In genomic region chr6:39226610-39226955, GRCm38 (mm10) we compare ENCODE assay signal across 12 mouse cellular contexts. TPM values are rescaled to one million over a fixed set of nuclear protein-coding genes. Genes with fewer than 3 reads are reported as not detected.
DNase-seq lines count a peak whose midpoint lies in the region; ATAC-seq and TF ChIP-seq lines count a peak whose summit lies in the region.
"Had no signal": no experiment of that assay in that cellular context is flagged by ENCODE, and none has a peak within 500 bp of the region (broad histone marks: within the 10 kb centered on the region; RNA-seq: fewer than 3 reads in every experiment).

No protein-coding gene starts in this region.

- no peak for ATAC-seq in forebrain, postnatal 0 days
- no peak for ATAC-seq in liver, embryonic 16.5 days (ENCODE audit: low read depth)
- ATAC-seq in liver, embryonic 11.5 days (replicated peaks; ENCODE audit: low FRiP score), result no peak
- ATAC-seq in forebrain, embryonic 11.5 days (replicated peaks; ENCODE audit: low FRiP score), result peak; percentile 18; the same call in 1 of the 2 replicates
- ATAC-seq in midbrain, embryonic 13.5 days, result no peak; the same call in 1 of the 2 replicates
- ATAC-seq in activated CD4-positive, CD25-positive, alpha-beta regulatory T cell, adult 4 months, result no peak

- TF ChIP-seq CTCF in forebrain, postnatal 0 days (IDR thresholded peaks at IDR 0.05; ENCODE audit: low read depth), result no peak

- H3K4me1 ChIP-seq in forebrain, embryonic 10.5 days, result peaks cover 15% of the 10 kb centered on the region
- H3K4me1 ChIP-seq in forebrain, postnatal 0 days (ENCODE audit: insufficient read depth), result no peaks in the 10 kb centered on the region
- H3K4me1 ChIP-seq in liver, embryonic 16.5 days (ENCODE audit: control insufficient read depth, low read depth, low read length), result no peaks in the 10 kb centered on the region; the same call in 1 of the 2 replicates
- no peaks in the 10 kb centered on the region for H3K4me1 ChIP-seq in liver, embryonic 11.5 days (replicated peaks; ENCODE audit: control insufficient read depth, insufficient read depth, low read length)
- H3K4me1 ChIP-seq in forebrain, embryonic 11.5 days (replicated peaks; ENCODE audit: control insufficient read depth, insufficient read depth, low read length), result peaks cover 2% of the 10 kb centered on the region; the same call in 1 of the 2 replicates
- peaks cover 7% of the 10 kb centered on the region for H3K4me1 ChIP-seq in midbrain, embryonic 13.5 days (replicated peaks)

- peak overlapping the region; percentile 83 for H3K27ac ChIP-seq in forebrain, embryonic 10.5 days
- no peak overlapping the region for H3K27ac ChIP-seq in forebrain, postnatal 0 days (ENCODE audit: low read depth, low read length)
- no peak overlapping the region for H3K27ac ChIP-seq in liver, embryonic 16.5 days (ENCODE audit: low read length)
- no peak overlapping the region for H3K27ac ChIP-seq in liver, embryonic 11.5 days (ENCODE audit: low read depth, low read length)
- H3K27ac ChIP-seq in forebrain, embryonic 11.5 days (ENCODE audit: low read depth, low read length), result no peak overlapping the region
- H3K27ac ChIP-seq in midbrain, embryonic 13.5 days, result peak overlapping the region; percentile 62
- H3K27ac ChIP-seq: embryonic facial prominence, embryonic 12.5 days; liver, embryonic 13.5 days had no signal

- 37% methylated on average over 9 of the region's 9 CpGs for WGBS in forebrain, embryonic 10.5 days
- 14% methylated on average over 9 of the region's 9 CpGs for WGBS in forebrain, postnatal 0 days
- 53% methylated on average over 9 of the region's 9 CpGs for WGBS in liver, embryonic 16.5 days (ENCODE audit: insufficient replicate concordance)
- 60% methylated on average over 9 of the region's 9 CpGs for WGBS in liver, embryonic 11.5 days
- 26% methylated on average over 9 of the region's 9 CpGs for WGBS in forebrain, embryonic 11.5 days
- WGBS in midbrain, embryonic 13.5 days, result 26% methylated on average over 9 of the region's 9 CpGs

- peak overlapping the region; percentile 24; the same call in 1 of the 2 replicates for H3K4me3 ChIP-seq in forebrain, embryonic 10.5 days
- H3K4me3 ChIP-seq in forebrain, postnatal 0 days (ENCODE audit: low read depth, low read length), result no peak overlapping the region
- no peak overlapping the region for H3K4me3 ChIP-seq in liver, embryonic 16.5 days (ENCODE audit: low read depth, low read length)
- no peak overlapping the region for H3K4me3 ChIP-seq in liver, embryonic 11.5 days (ENCODE audit: low read depth, low read length)
- no peak overlapping the region for H3K4me3 ChIP-seq in forebrain, embryonic 11.5 days (ENCODE audit: low read depth, low read length)
- no peak overlapping the region for H3K4me3 ChIP-seq in midbrain, embryonic 13.5 days (replicated peaks)
- H3K4me3 ChIP-seq: embryonic facial prominence, embryonic 12.5 days; liver, embryonic 13.5 days had no signal

- 0 out of 2 replicates have a peak, but pooled peaks cover 7% of the 10 kb centered on the region for H3K27me3 ChIP-seq in forebrain, embryonic 10.5 days (ENCODE audit: poor library complexity, severe bottlenecking)
- no peaks in the 10 kb centered on the region for H3K27me3 ChIP-seq in forebrain, postnatal 0 days (ENCODE audit: insufficient read depth, low read length)
- no peaks in the 10 kb centered on the region for H3K27me3 ChIP-seq in liver, embryonic 16.5 days (ENCODE audit: control insufficient read depth, insufficient read depth, low read depth, low read length)
- no peaks in the 10 kb centered on the region for H3K27me3 ChIP-seq in liver, embryonic 11.5 days (replicated peaks; ENCODE audit: control insufficient read depth, insufficient read depth, low read length)
- no peaks in the 10 kb centered on the region for H3K27me3 ChIP-seq in forebrain, embryonic 11.5 days (ENCODE audit: control insufficient read depth, insufficient read depth, low read length)
- peaks cover 5% of the 10 kb centered on the region; the same call in 1 of the 2 replicates for H3K27me3 ChIP-seq in midbrain, embryonic 13.5 days
- H3K27me3 ChIP-seq: embryonic facial prominence, embryonic 12.5 days; liver, embryonic 13.5 days had no signal

- peak; percentile 29 for DNase-seq in forebrain, embryonic 10.5 days (ENCODE audit: extremely low spot score, low spot score)
- no peak for DNase-seq in forebrain, postnatal 0 days
- no peak for DNase-seq in liver, embryonic 11.5 days (ENCODE audit: low spot score)
- DNase-seq in forebrain, embryonic 11.5 days (ENCODE audit: low spot score), result no peak
- no peak for DNase-seq in cerebellum, adult 11 months
- DNase-seq: adrenal gland, postnatal 25 days; kidney, adult 8-10 months; liver, embryonic 13.5 days had no signal

- H3K4me2 ChIP-seq in forebrain, postnatal 0 days (ENCODE audit: low read depth), result no peak overlapping the region
- peak overlapping the region; percentile 7; the same call in 1 of the 2 replicates for H3K4me2 ChIP-seq in liver, embryonic 16.5 days (ENCODE audit: low read depth, low read length)
- H3K4me2 ChIP-seq in liver, embryonic 11.5 days, result no peak overlapping the region
- peak overlapping the region; percentile 6; the same call in 1 of the 2 replicates for H3K4me2 ChIP-seq in forebrain, embryonic 11.5 days (ENCODE audit: low read depth, low read length, severe bottlenecking)
- peak overlapping the region; percentile 11; the same call in 1 of the 2 replicates for H3K4me2 ChIP-seq in midbrain, embryonic 13.5 days (replicated peaks)
- H3K4me2 ChIP-seq: embryonic facial prominence, embryonic 12.5 days; liver, embryonic 13.5 days had no signal

- H3K9ac ChIP-seq in forebrain, postnatal 0 days, result no peak overlapping the region
- H3K9ac ChIP-seq in liver, embryonic 16.5 days (ENCODE audit: low read depth, low read length), result no peak overlapping the region
- H3K9ac ChIP-seq in liver, embryonic 11.5 days (ENCODE audit: low read depth, low read length), result no peak overlapping the region
- H3K9ac ChIP-seq in forebrain, embryonic 11.5 days (ENCODE audit: low read length), result peak overlapping the region; percentile 13
- H3K9ac ChIP-seq in midbrain, embryonic 13.5 days (replicated peaks), result peak overlapping the region; percentile 41; the same call in 1 of the 2 replicates
- H3K9ac ChIP-seq: embryonic facial prominence, embryonic 12.5 days; liver, embryonic 13.5 days had no signal

- H3K36me3 ChIP-seq in forebrain, embryonic 10.5 days (replicated peaks), result no peaks in the 10 kb centered on the region
- H3K36me3 ChIP-seq in forebrain, postnatal 0 days (ENCODE audit: insufficient read depth), result no peaks in the 10 kb centered on the region
- H3K36me3 ChIP-seq in liver, embryonic 16.5 days (ENCODE audit: control insufficient read depth, insufficient read depth), result no peaks in the 10 kb centered on the region
- H3K36me3 ChIP-seq in liver, embryonic 11.5 days (ENCODE audit: control insufficient read depth, insufficient read depth, low read length), result no peaks in the 10 kb centered on the region
- H3K36me3 ChIP-seq in forebrain, embryonic 11.5 days (ENCODE audit: control insufficient read depth, insufficient read depth, low read length), result no peaks in the 10 kb centered on the region
- no peaks in the 10 kb centered on the region for H3K36me3 ChIP-seq in midbrain, embryonic 13.5 days
- H3K36me3 ChIP-seq: embryonic facial prominence, embryonic 12.5 days; liver, embryonic 13.5 days had no signal

- H3K9me3 ChIP-seq in forebrain, embryonic 10.5 days, result no peaks in the 10 kb centered on the region
- no peaks in the 10 kb centered on the region for H3K9me3 ChIP-seq in forebrain, postnatal 0 days (ENCODE audit: low read length)
- no peaks in the 10 kb centered on the region for H3K9me3 ChIP-seq in liver, embryonic 16.5 days (replicated peaks; ENCODE audit: control insufficient read depth, low read length)
- no peaks in the 10 kb centered on the region for H3K9me3 ChIP-seq in liver, embryonic 11.5 days (ENCODE audit: control insufficient read depth, low read length)
- H3K9me3 ChIP-seq in forebrain, embryonic 11.5 days (ENCODE audit: control insufficient read depth, low read length), result no peaks in the 10 kb centered on the region
- no peaks in the 10 kb centered on the region for H3K9me3 ChIP-seq in midbrain, embryonic 13.5 days
- H3K9me3 ChIP-seq: embryonic facial prominence, embryonic 12.5 days; liver, embryonic 13.5 days had no signal

RNA-seq across cellular contexts. Expression of gene Kdm7a, which starts 20.0 kb away (rescaled TPM):
- 9.7 and 9.8 TPM in 2 replicates for polyA plus RNA-seq in forebrain, embryonic 10.5 days (2016; fragmentation: Nextera tagmentation; extraction: Ambion mirVana)
- total RNA-seq in forebrain, postnatal 0 days (2014; rRNA removed), result 7.0 and 9.8 TPM in 2 replicates
- 0.83 and 1.5 TPM in 2 replicates for polyA plus RNA-seq in forebrain, postnatal 0 days (2015; fragmentation: Nextera tagmentation; extraction: Ambion mirVana)
- polyA plus RNA-seq in liver, embryonic 16.5 days (2015; fragmentation: Nextera tagmentation; extraction: Ambion mirVana), result 12.5 and 13.0 TPM in 2 replicates
- 7.3 and 8.5 TPM in 2 replicates for polyA plus RNA-seq in liver, embryonic 11.5 days (2014; fragmentation: Nextera tagmentation; extraction: Ambion mirVana)
- 14.4 and 16.3 TPM in 2 replicates for polyA plus RNA-seq in forebrain, embryonic 11.5 days (2014; fragmentation: Nextera tagmentation; extraction: Ambion mirVana)
- 12.2 and 13.0 TPM in 2 replicates for polyA plus RNA-seq in midbrain, embryonic 13.5 days (2015; fragmentation: Nextera tagmentation; extraction: Ambion mirVana)
- 10 to 100 TPM; 10.5 to 11.4 TPM for polyA plus RNA-seq in activated CD4-positive, CD25-positive, alpha-beta regulatory T cell, adult 4 months (2017; shearing (Covaris generic))

Comparison
In these comparisons a context has a peak if more than half of its experiments do, and no peak if none do; other contexts are left out.
1. H3K27ac ChIP-seq: peak in forebrain, embryonic 10.5 days (single experiment) and midbrain, embryonic 13.5 days (single experiment); none in forebrain, postnatal 0 days (single experiment), liver, embryonic 16.5 days (single experiment), liver, embryonic 11.5 days (single experiment) and forebrain, embryonic 11.5 days (single experiment).
2. H3K4me2 ChIP-seq: peak in liver, embryonic 16.5 days (single experiment), forebrain, embryonic 11.5 days (single experiment) and midbrain, embryonic 13.5 days (single experiment); none in forebrain, postnatal 0 days (single experiment) and liver, embryonic 11.5 days (single experiment).
3. H3K9ac ChIP-seq: peak in forebrain, embryonic 11.5 days (single experiment) and midbrain, embryonic 13.5 days (single experiment); none in forebrain, postnatal 0 days (single experiment), liver, embryonic 16.5 days (single experiment) and liver, embryonic 11.5 days (single experiment).